Mouse (Mus musculus): ENCODE measurements around the gene Srrm4. TPM values are rescaled to one million over a fixed set of nuclear protein-coding genes. Genes with fewer than 3 reads are reported as not detected.

The Srrm4 gene
- total and polyA plus RNA-seq, 3 experiments: not detected

DNA sequence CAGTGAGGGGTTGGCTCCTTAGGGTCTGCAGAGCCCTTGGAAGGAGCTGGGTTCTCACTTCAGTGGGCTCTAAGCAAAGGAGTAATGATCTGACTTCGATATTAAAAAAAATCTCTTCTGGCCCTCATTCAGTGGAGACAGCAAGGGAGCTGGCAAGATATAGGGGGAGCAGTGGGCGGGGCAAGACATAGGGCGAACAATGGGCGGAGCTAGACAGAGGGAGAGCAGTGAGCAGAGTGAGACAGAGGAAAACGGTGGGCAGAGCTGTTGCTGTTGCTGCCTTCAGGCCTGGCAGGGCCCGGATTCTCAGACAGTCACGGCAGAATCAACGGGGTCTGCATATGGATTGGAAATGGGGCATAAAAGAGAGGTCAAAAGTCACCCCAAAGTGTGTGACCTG lies 102.0 kb downstream of the Srrm4 start:
- H3K4me1 ChIP-seq (ENCODE audit: control insufficient read depth in 1 of 2, insufficient read depth in 2 of 2, low read length in 2 of 2): no peaks in the 10 kb centered on the region
- TF ChIP-seq NRF1 (IDR thresholded peaks at IDR 0.05; ENCODE audit: insufficient read depth, low read depth, low read length, poor library complexity, severe bottlenecking): no peak
- TF ChIP-seq BHLHE40 (IDR thresholded peaks at IDR 0.05; ENCODE audit: borderline replicate concordance, low read depth, low read length): no peak
- no peak for TF ChIP-seq SIN3A (IDR thresholded peaks at IDR 0.05; ENCODE audit: low read length)
- TF ChIP-seq UBTF (IDR thresholded peaks at IDR 0.05; ENCODE audit: borderline replicate concordance, insufficient read depth, low read depth, low read length): no peak
- no peak for TF ChIP-seq TAL1 (IDR thresholded peaks at IDR 0.05; ENCODE audit: low read length)
- no peak for TF ChIP-seq CHD1 (IDR thresholded peaks at IDR 0.05; ENCODE audit: low read depth, low read length)
- no peaks in the 10 kb centered on the region for H3K9me3 ChIP-seq (replicated peaks; ENCODE audit: insufficient read depth, low read length)

DNA sequence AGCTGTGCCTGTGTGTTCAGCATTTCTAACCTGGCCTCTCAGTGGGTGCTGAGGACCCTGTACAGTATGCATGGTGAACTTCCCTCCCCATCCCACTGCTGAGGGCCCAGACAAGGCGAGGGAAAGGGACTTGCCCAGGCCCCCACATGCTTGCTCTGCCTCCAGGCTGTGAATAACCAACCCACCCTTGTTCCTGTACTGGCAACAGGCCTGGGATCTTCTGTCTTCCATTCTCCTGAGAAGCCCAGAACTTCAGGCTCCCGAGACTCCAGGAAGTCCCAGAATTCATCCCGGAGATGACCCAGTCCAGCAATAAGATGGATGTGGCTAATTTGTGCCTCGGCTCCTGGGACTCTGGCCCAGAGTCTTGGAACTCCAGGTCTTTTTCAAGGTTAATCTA lies 105.5 kb downstream of the Srrm4 start:
- no peaks in the 10 kb centered on the region for H3K79me2 ChIP-seq (ENCODE audit: control insufficient read depth, insufficient read depth, low read length, poor library complexity)
- no peaks in the 10 kb centered on the region for H3K36me3 ChIP-seq (ENCODE audit: control insufficient read depth in 1 of 2, insufficient read depth in 2 of 2, low read length in 2 of 2)
- TF ChIP-seq ZKSCAN1 (IDR thresholded peaks at IDR 0.05; ENCODE audit: low read depth, low read length) (no peak), NELFE (IDR thresholded peaks at IDR 0.05; ENCODE audit: low read depth, low read length) (no peak), POLR2AphosphoS5 (IDR thresholded peaks at IDR 0.05; ENCODE audit: borderline replicate concordance, low read depth, low read length) (no peak), MAX (IDR thresholded peaks at IDR 0.05; ENCODE audit: low read length) (no peak), USF2 (IDR thresholded peaks at IDR 0.05; ENCODE audit: borderline replicate concordance in 1 of 2, insufficient read depth in 1 of 2, low read depth in 1 of 2, low read length in 2 of 2) (no peak), MYC (IDR thresholded peaks at IDR 0.05; ENCODE audit: low read depth, low read length) (no peak), CHD1 (IDR thresholded peaks at IDR 0.05; ENCODE audit: low read depth, low read length) (no peak), MXI1 (IDR thresholded peaks at IDR 0.05; ENCODE audit: low read depth, low read length) (no peak), TAL1 (IDR thresholded peaks at IDR 0.05; ENCODE audit: low read length) (no peak), ETS1 (IDR thresholded peaks at IDR 0.05; ENCODE audit: low read depth, low read length) (no peak), GATA1 (IDR thresholded peaks at IDR 0.05; ENCODE audit: low read depth, low read length) (no peak), RCOR1 (IDR thresholded peaks at IDR 0.05; ENCODE audit: low read depth, low read length) (no peak), RAD21 (IDR thresholded peaks at IDR 0.05; ENCODE audit: low read depth, low read length) (no peak), MYB (IDR thresholded peaks at IDR 0.05; ENCODE audit: low read depth, low read length) (no peak), USF1 (IDR thresholded peaks at IDR 0.05; ENCODE audit: low read depth, low read length) (no peak), GABPA (IDR thresholded peaks at IDR 0.05; ENCODE audit: low read depth, low read length) (no peak), EP300 (IDR thresholded peaks at IDR 0.05; ENCODE audit: low read depth in 1 of 2, low read length in 2 of 2) (no peak), ZNF384 (IDR thresholded peaks at IDR 0.05; ENCODE audit: low read depth, low read length) (no peak), SMC3 (IDR thresholded peaks at IDR 0.05; ENCODE audit: low read depth, low read length) (no peak)
- no peaks in the 10 kb centered on the region for H3K9me3 ChIP-seq (replicated peaks; ENCODE audit: insufficient read depth, low read length)
- H3K9ac ChIP-seq (ENCODE audit: control insufficient read depth, low read depth, low read length, poor library complexity, severe bottlenecking): no peak overlapping the region
- H3K4me3 ChIP-seq (ENCODE audit: control insufficient read depth in 1 of 2, insufficient read depth in 1 of 2, low read depth in 2 of 2, low read length in 2 of 2): no peak overlapping the region
- no peak overlapping the region for H3K27ac ChIP-seq (ENCODE audit: control insufficient read depth, low read depth, low read length)
- H3K4me1 ChIP-seq (ENCODE audit: control insufficient read depth in 1 of 2, insufficient read depth in 2 of 2, low read length in 2 of 2): no peaks in the 10 kb centered on the region
- DNase-seq (ENCODE audit: low read depth, low spot score): no peak
- H3K27me3 ChIP-seq (ENCODE audit: control insufficient read depth in 1 of 2, insufficient read depth in 2 of 2, low read length in 2 of 2): no peaks in the 10 kb centered on the region

More for the DNA sequence above, 102.0 kb downstream of the Srrm4 start:
- Histone ChIP-seq H3K9ac (ENCODE audit: control insufficient read depth, low read depth, low read length, poor library complexity, severe bottlenecking) (no peak overlapping the region), H3K27ac (ENCODE audit: control insufficient read depth, low read depth, low read length) (no peak overlapping the region), H3K79me2 (ENCODE audit: control insufficient read depth, insufficient read depth, low read length, poor library complexity) (no peaks in the 10 kb centered on the region), H3K36me3 (ENCODE audit: control insufficient read depth in 1 of 2, insufficient read depth in 2 of 2, low read length in 2 of 2) (no peaks in the 10 kb centered on the region), H3K4me3 (ENCODE audit: control insufficient read depth in 1 of 2, insufficient read depth in 1 of 2, low read depth in 2 of 2, low read length in 2 of 2) (no peak overlapping the region), H3K27me3 (ENCODE audit: control insufficient read depth in 1 of 2, insufficient read depth in 2 of 2, low read length in 2 of 2) (no peaks in the 10 kb centered on the region; a peak in 1 of 4 replicates)
- DNase-seq (ENCODE audit: low read depth, low spot score): no peak

Data from MEL (cell line).